Mouse (Mus musculus) heart, embryonic 10.5 days (tissue): ENCODE data around the gene Naa35. TPM values are rescaled to one million over a fixed set of nuclear protein-coding genes. Genes with fewer than 3 reads are reported as not detected.

Source experiments
- DNase-seq: peaks from one replicate; pipeline ENCODE4 v3.0.0-alpha.2; 2017; ENCODE audit warnings: low spot score
- H3K27ac ChIP-seq: fragments of 300-500 bp; sonication (generic); 2 replicates; pipeline ENCODE4 v1.5.1; 2016; ENCODE audit warnings: mild to moderate bottlenecking
- H3K27me3 ChIP-seq: fragments of 300-500 bp; sonication (generic); 2 replicates; pipeline ENCODE4 v1.6.1; 2016; ENCODE audit warnings: mild to moderate bottlenecking; ENCODE audit not compliant: poor library complexity, insufficient read depth, severe bottlenecking
- H3K36me3 ChIP-seq: fragments of 300-500 bp; sonication (generic); 2 replicates; pipeline ENCODE4 v1.6.1; 2016; ENCODE audit warnings: mild to moderate bottlenecking, moderate library complexity
- H3K4me1 ChIP-seq: fragments of 300-500 bp; sonication (generic); 2 replicates; pipeline ENCODE4 v1.6.1; 2016; ENCODE audit warnings: mild to moderate bottlenecking
- H3K4me3 ChIP-seq: fragments of 300-500 bp; sonication (generic); 2 replicates; pipeline ENCODE4 v1.5.1; 2016; ENCODE audit warnings: mild to moderate bottlenecking, moderate library complexity
- H3K9me3 ChIP-seq: fragments of 300-500 bp; sonication (generic); 2 replicates; pipeline ENCODE4 v1.6.1; 2016; ENCODE audit warnings: mild to moderate bottlenecking, moderate library complexity
- WGBS: fragments of 180-500 bp; shearing (Covaris S2); methylation state at CpG from one replicate; pipeline ENCODE4 v1.1.7; 2016; 5-methylcytosine and 5-hydroxymethylcytosine counted together
- polyA plus RNA-seq: library from polyadenylated mRNA; unstranded; fragments of >200 nt; fragmentation: Nextera tagmentation; extraction: Ambion mirVana; gene quantifications from 2 replicates; pipeline ENCODE4 v1.2.1, GENCODE M21; 2016

The Naa35 gene
- polyA plus RNA-seq, 1 experiment from 2014 or later, result 92.6 TPM

DNA sequence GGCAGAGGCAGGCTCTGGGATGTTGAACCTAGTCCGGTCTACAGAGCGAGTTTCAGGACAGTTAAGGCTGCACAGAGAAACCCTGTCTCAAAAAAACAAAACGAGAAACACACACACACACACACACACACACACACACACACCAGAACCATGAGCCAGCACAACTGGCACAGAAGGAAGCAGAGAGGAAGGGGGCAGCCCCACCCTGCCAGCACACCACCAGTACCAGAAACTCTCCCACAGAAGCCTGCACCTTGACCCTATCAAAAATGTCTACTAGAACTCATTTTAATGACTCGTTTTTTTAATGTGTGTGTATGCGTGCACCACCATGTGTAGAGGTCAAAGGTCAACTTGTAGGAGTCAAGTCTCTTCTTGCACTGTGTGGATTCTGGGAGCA, 64.7 kb downstream of the Naa35 start:
- Histone ChIP-seq H3K27ac (no peak overlapping the region), H3K9me3 (no peaks in the 10 kb centered on the region), H3K27me3 (no peaks in the 10 kb centered on the region), H3K4me3 (no peak overlapping the region), H3K4me1 (peaks cover 63% of the 10 kb centered on the region), H3K36me3 (peaks cover 45% of the 10 kb centered on the region)
- DNase-seq, result no peak
- WGBS, result 72% methylated on average over 5 of the region's 5 CpGs

DNA sequence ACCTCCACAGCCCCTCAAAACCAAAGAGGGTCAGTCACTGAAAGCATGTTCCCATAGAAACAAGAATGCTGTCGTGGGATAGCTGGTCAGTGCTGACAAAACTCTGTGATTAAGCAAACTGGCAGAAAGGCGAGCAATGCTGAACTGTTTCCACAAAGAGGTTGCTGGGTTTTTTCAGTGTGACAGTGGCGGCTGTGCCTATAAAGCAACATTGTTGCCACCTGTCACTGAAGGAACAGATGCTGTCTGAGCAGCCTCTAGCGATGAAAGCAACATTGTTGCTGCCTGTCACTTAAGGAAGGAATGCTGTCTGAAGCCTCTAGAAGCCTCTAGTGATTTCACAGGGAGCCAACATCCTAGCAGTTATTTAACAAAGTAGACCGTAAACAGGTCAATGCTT, 67.6 kb downstream of the Naa35 start:
- DNase-seq, result no peak
- Histone ChIP-seq H3K9me3 (no peaks in the 10 kb centered on the region), H3K27me3 (no peaks in the 10 kb centered on the region), H3K27ac (peak overlapping the region; percentile 33; the same call in 1 of the 2 replicates), H3K4me1 (peaks cover 48% of the 10 kb centered on the region), H3K4me3 (no peak overlapping the region), H3K36me3 (peaks cover 29% of the 10 kb centered on the region)
- WGBS, result 51% methylated on average over 5 of the region's 5 CpGs

DNA sequence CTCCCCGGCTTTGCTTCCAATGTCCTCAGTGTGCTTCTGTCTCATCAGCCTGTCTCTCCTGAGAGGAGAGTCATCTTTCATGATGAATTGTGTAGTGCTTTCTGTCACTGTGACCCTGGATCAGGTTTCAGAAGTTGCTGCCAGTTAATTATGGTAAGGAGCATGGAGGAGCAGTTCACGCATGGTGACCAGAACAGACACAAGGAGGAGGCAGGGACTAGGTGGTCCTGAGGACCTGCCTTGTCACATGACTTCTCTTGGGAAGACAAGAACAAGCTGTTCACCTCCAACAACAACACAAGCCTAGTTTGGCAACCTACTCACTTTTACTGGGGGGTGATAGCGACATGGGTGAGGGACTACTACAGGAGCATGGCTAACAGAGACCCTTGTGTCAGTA, 68.1 kb downstream of the Naa35 start:
- Histone ChIP-seq H3K27me3 (no peaks in the 10 kb centered on the region), H3K36me3 (peaks cover 31% of the 10 kb centered on the region), H3K4me3 (no peak overlapping the region), H3K9me3 (no peaks in the 10 kb centered on the region), H3K4me1 (peaks cover 44% of the 10 kb centered on the region), H3K27ac (peak overlapping the region; percentile 24; the same call in 1 of the 2 replicates)
- WGBS, result 70% methylated on average over 3 of the region's 3 CpGs
- DNase-seq, result no peak

DNA sequence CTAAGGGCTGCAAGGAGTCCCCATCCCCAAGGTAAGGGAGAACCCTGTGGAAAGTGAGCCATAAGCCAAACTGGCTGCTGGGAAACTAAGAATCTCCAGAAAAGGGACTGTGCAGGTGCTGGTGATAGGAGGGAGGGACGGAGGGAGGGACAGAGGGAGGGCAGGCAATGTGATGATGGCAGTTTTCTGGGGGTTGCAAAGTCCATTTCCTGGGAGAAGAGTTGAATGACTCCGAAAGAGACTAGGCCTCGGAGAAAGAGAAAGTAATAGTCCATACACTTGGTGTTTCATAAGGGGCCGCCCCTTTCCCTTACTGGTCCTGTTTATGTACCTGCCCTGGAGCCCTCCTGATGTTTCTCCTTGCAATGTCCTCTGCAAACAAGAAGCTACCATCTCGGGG, 69.4 kb downstream of the Naa35 start:
- Histone ChIP-seq H3K36me3 (peaks cover 31% of the 10 kb centered on the region), H3K9me3 (no peaks in the 10 kb centered on the region), H3K4me1 (peaks cover 44% of the 10 kb centered on the region), H3K27me3 (no peaks in the 10 kb centered on the region), H3K27ac (0 out of 2 replicates have a peak overlapping the region, but pooled peaks have one; percentile 24), H3K4me3 (no peak overlapping the region)
- DNase-seq, result no peak
- WGBS, result 92% methylated on average over 5 of the region's 5 CpGs

DNA sequence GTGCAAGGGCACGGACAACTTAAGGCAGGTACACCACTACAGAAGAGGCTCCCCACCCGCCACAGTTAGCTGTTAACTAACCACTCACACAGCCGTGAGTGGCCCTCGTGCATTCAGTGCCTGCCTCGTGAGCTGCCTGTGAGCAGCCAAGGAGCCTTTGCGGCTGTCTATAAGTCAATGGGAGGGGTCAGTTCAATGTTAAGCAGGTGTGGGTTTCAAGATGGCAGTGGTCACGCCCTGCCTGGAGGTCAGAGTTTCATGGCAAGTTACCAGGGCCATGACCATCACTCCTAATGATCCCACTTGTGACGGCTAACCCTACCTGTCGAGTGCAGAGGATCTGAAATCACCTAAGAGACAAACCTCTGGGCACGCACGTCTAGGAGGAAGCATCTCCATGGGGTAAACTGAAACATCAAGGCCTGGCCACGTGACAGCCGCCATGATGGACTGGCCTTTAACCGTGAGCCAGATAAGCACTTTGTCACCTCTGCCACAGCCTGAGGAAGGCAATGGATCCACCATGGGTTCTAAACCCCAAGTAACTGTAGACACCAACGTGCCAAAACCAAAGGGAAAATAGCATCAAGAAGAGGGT, 70.8 kb downstream of the Naa35 start:
- WGBS, result 93% methylated on average over 15 of the region's 15 CpGs
- Histone ChIP-seq H3K9me3 (no peaks in the 10 kb centered on the region), H3K4me3 (no peak overlapping the region), H3K27ac (no peak overlapping the region), H3K36me3 (peaks cover 33% of the 10 kb centered on the region), H3K4me1 (peaks cover 37% of the 10 kb centered on the region), H3K27me3 (no peaks in the 10 kb centered on the region)
- DNase-seq, result no peak

DNA sequence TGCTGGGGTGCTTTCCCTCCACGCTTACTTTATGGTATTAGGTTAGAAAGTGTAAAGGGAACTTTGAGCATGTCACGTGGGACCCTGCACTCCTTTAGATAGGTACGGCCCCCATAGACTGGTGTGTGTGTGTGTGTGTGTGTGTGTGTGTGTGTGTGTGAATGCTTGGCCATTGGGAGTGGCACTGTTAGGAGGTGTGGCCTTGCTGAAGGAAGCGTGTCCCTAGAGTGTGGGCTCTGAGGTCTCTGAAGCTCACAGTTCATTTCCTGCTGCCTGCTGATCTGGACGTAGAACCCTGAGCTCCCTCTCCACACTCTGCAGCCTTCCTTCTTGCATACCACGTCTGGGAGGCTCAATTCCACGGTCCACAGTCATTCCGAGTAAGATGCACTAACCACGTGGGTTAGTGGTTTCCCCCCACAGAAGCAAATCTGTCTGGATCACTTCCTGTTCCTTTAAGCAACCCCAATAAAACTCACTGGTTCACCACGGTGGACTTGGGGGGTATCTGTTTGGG, 71.3 kb downstream of the Naa35 start:
- H3K27me3 ChIP-seq, result no peaks in the 10 kb centered on the region
- no peak for DNase-seq
- peaks cover 34% of the 10 kb centered on the region for H3K4me1 ChIP-seq
- 72% methylated on average over 10 of the region's 10 CpGs for WGBS
- H3K9me3 ChIP-seq, result no peaks in the 10 kb centered on the region
- no peak overlapping the region for H3K27ac ChIP-seq
- peaks cover 37% of the 10 kb centered on the region for H3K36me3 ChIP-seq
- H3K4me3 ChIP-seq, result no peak overlapping the region

DNA sequence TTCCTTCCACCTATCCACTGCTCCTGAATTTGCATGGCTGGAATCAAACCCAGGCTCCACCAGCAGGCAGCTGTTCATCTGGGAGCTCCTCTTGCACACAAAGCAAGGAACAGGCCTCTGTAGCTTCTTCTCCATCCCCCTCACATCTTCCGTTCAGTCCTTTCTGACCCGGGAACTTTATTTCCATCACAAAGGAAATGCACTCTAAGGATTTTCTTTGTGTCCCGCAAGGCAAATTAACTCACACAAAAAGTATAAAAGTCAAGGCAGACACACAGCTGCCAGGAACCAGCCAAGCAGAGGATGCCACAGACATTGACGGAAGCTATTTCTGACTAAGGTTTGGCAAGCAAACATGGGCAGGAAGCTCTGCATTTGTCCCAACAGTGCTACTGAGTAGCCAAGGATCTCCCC, 71.9 kb downstream of the Naa35 start:
- DNase-seq, result no peak
- no peak overlapping the region for H3K4me3 ChIP-seq
- H3K36me3 ChIP-seq, result peaks cover 43% of the 10 kb centered on the region
- H3K4me1 ChIP-seq, result peaks cover 34% of the 10 kb centered on the region
- 70% methylated on average over 4 of the region's 4 CpGs for WGBS
- H3K27me3 ChIP-seq, result no peaks in the 10 kb centered on the region
- H3K9me3 ChIP-seq, result no peaks in the 10 kb centered on the region
- H3K27ac ChIP-seq, result no peak overlapping the region

DNA sequence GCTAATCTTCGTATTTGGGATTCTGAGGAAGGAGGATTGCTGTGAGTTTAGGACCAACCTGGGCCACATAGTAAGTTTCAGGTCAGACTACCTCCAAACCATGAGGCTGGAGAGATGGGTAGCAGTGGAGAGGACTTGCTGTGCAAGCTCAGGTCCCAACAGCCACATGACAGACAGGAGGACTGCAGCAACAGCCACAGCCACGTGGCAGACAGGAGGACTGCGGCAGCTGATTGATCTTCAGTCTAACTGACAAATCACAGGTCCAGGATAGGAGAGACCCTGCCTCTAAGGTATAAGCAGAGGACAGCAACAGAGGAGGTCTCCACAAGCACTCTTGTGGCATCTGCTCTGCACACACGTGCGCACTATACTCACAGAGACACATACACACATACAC, 72.7 kb downstream of the Naa35 start:
- no peak for DNase-seq
- Histone ChIP-seq H3K9me3 (no peaks in the 10 kb centered on the region), H3K27ac (no peak overlapping the region), H3K27me3 (no peaks in the 10 kb centered on the region), H3K4me1 (peaks cover 26% of the 10 kb centered on the region), H3K4me3 (no peak overlapping the region), H3K36me3 (peaks cover 51% of the 10 kb centered on the region)
- 78% methylated on average over 5 of the region's 5 CpGs for WGBS

DNA sequence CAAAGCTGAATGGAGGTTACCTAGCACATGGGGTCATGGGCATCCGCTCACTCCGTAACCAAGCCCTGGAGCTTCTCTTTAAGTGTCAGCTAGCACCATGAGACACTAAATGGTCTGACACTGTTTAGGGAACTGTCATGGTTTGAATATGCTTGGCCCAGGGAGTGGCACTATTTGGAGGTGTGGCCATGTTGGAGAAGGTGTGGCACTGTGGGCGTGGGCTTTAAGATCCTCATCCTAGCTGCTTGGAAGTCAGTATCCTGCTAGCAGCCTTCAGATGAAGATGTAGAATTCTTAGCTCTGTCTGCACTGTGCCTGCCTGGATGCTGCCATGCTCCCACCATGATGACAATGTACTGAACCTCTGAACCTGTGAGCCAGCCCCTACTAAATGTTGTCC, 75.3 kb downstream of the Naa35 start:
- H3K27me3 ChIP-seq, result no peaks in the 10 kb centered on the region
- 91% methylated on average over 3 of the region's 3 CpGs for WGBS

DNA sequence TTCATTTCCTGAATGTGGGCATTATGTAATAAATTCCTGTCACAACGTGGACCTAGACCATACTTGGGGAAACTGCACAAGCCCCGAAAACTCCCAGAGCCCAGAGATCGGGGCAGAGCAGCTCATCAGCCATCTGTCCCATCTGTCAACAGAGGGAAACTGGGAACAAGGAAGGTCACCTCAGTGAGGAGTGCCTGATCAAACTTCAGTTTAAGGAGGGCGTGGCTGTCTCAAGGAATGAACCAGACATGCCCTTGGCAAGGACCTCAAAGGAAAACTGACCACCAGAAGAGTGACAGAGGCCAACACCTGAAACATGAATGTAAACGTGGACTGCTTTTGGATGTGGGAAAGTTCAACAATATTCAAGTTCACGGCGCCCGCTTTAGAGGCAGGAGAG, 76.3 kb downstream of the Naa35 start:
- H3K4me1 ChIP-seq, result peaks cover 8% of the 10 kb centered on the region; the same call in 1 of the 2 replicates
- no peak overlapping the region for H3K4me3 ChIP-seq
- H3K9me3 ChIP-seq, result no peaks in the 10 kb centered on the region
- DNase-seq, result no peak
- peaks cover 79% of the 10 kb centered on the region for H3K36me3 ChIP-seq
- WGBS, result 95% methylated on average over 8 of the region's 8 CpGs
- no peak overlapping the region for H3K27ac ChIP-seq
- H3K27me3 ChIP-seq, result no peaks in the 10 kb centered on the region

More for the DNA sequence above, 75.3 kb downstream of the Naa35 start:
- Histone ChIP-seq H3K4me3 (no peak overlapping the region), H3K4me1 (peaks cover 9% of the 10 kb centered on the region; the same call in 1 of the 2 replicates), H3K9me3 (no peaks in the 10 kb centered on the region), H3K27ac (no peak overlapping the region), H3K36me3 (peaks cover 70% of the 10 kb centered on the region)
- DNase-seq, result no peak

DNA sequence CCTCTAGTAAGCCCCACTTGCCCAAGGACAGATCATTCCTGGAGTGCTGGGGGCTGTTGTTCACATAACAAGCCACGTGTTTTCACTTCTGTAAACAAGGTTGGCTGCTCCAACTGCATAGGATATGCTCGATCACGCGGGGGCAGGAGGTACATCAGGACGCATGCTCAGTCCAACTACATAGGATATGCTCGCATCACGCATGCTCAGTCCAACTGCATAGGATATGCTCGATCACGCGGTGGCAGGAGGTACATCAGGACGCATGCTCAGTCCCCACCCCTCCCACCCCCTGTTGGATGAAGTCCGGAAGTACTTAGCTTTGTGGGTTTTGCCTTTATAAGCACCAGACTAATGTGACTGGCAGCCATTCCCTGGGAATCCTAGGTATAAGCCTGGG, 76.9 kb downstream of the Naa35 start:
- H3K9me3 ChIP-seq, result no peaks in the 10 kb centered on the region
- H3K27me3 ChIP-seq, result no peaks in the 10 kb centered on the region
- peaks cover 2% of the 10 kb centered on the region; the same call in 1 of the 2 replicates for H3K4me1 ChIP-seq
- H3K36me3 ChIP-seq, result peaks cover 83% of the 10 kb centered on the region
- H3K27ac ChIP-seq, result no peak overlapping the region
- WGBS, result 95% methylated on average over 12 of the region's 12 CpGs
- no peak overlapping the region for H3K4me3 ChIP-seq
- DNase-seq, result no peak

DNA sequence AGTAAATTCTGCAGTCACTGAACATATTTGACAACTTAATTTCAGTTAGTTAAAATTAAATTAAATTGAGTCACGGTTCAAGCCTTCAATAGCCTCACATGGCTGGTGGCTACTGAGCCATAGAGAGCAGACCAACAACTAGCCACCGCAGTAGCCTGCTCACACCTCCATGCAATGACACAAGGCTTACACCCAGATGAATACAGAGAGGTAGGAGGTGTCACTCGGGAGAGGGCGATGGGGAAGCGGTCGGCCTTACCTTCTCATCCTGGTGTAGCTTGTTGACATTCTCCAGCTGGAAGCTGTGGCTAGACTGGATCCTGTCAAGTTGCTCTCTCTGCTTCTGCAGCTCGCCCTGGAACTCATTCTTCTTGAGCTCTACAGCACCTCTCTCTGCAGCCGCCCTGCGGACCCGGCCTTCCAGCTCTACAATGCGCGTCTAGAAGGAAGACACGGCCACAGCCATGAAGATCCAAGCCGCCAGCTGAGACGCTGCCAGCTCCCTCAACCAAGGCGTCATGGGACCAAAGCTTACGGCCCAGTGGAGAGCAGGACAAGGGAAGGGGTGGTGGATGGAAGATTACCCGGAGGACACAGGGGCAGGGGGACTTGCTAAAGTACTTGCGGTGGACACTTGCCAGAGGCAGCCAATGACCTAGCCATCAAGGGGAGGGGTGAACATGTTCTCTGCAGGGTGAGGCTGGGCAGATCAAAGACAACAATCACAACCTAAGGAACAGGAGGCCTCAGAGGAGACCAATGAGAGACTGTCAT, 79.1 kb downstream of the Naa35 start:
- H3K4me1 ChIP-seq, result peaks cover 10% of the 10 kb centered on the region
- no peaks in the 10 kb centered on the region for H3K27me3 ChIP-seq
- H3K36me3 ChIP-seq, result peaks cover 71% of the 10 kb centered on the region
- no peak overlapping the region for H3K27ac ChIP-seq
- DNase-seq, result no peak
- no peaks in the 10 kb centered on the region for H3K9me3 ChIP-seq
- WGBS, result 91% methylated on average over 19 of the region's 19 CpGs
- H3K4me3 ChIP-seq, result no peak overlapping the region

DNA sequence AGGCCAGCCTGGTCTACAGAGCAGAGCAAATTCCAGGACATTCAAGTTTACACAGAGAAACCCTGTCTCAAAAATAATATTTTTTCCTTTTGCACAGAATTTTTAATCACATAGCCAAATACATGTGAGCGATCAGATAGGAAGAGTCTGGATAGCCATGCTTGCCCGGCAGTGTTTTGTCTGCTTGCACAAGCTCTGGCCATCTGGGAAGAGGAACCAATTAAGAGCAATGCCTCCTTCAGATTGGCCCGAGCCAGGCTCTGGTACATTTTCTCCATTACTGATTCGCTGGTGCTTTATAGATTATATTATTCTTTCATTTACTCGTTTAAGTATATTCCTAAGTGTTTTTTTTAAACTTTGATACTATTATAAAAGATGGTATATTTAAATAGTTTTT, 82.7 kb downstream of the Naa35 start:
- H3K36me3 ChIP-seq, result peaks cover 40% of the 10 kb centered on the region
- H3K9me3 ChIP-seq, result no peaks in the 10 kb centered on the region
- no peaks in the 10 kb centered on the region for H3K27me3 ChIP-seq
- DNase-seq, result no peak
- WGBS, result 86% methylated on average over 5 of the region's 5 CpGs
- H3K4me1 ChIP-seq, result peaks cover 12% of the 10 kb centered on the region
- no peak overlapping the region for H3K4me3 ChIP-seq
- H3K27ac ChIP-seq, result no peak overlapping the region
